Mouse (Mus musculus) kidney, postnatal 14 days (tissue): ENCODE measurements around the gene Slc9a9.

Experiments
- DNase-seq: peaks from one replicate; pipeline ENCODE4 v3.0.0; 2022; ENCODE audit warnings: mixed read lengths

Gene Slc9a9

GRCm38 (mm10) chr9:94969131-94969530 is 299.4 kb downstream of the Slc9a9 start:
- no peak for DNase-seq

GRCm38 (mm10) chr9:94972021-94972420 is 302.3 kb downstream of the Slc9a9 start:
- DNase-seq: no peak

- DNase-seq: no peak
Observed at GRCm38 (mm10) chr9:94972693-94973092, 303.0 kb downstream of the Slc9a9 start.

- DNase-seq: no peak
Observed at GRCm38 (mm10) chr9:94976191-94976590, 306.5 kb downstream of the Slc9a9 start.

GRCm38 (mm10) chr9:94993575-94993974 is 323.9 kb downstream of the Slc9a9 start:
- no peak for DNase-seq

GRCm38 (mm10) chr9:95020136-95020706 is 350.5 kb downstream of the Slc9a9 start:
- no peak for DNase-seq

GRCm38 (mm10) chr9:95034140-95034970 is 364.6 kb downstream of the Slc9a9 start:
- no peak for DNase-seq

- DNase-seq: no peak
Observed at GRCm38 (mm10) chr9:95036209-95036608, 366.5 kb downstream of the Slc9a9 start.

- no peak for DNase-seq
Observed at GRCm38 (mm10) chr9:95042420-95042819, 372.7 kb downstream of the Slc9a9 start.

GRCm38 (mm10) chr9:95052160-95052559 is 382.5 kb downstream of the Slc9a9 start:
- DNase-seq: no peak

GRCm38 (mm10) chr9:95053183-95053582 is 383.5 kb downstream of the Slc9a9 start:
- no peak for DNase-seq

GRCm38 (mm10) chr9:95055843-95056242 is 386.1 kb downstream of the Slc9a9 start:
- DNase-seq: no peak

- DNase-seq: no peak
Observed at GRCm38 (mm10) chr9:95060702-95061101, 391.0 kb downstream of the Slc9a9 start.

- DNase-seq: no peak
Observed at GRCm38 (mm10) chr9:95067037-95067436, 397.3 kb downstream of the Slc9a9 start.

GRCm38 (mm10) chr9:95068466-95068865 is 398.8 kb downstream of the Slc9a9 start:
- DNase-seq: no peak

GRCm38 (mm10) chr9:95070832-95071519 is 401.3 kb downstream of the Slc9a9 start:
- no peak for DNase-seq

GRCm38 (mm10) chr9:95072450-95072955 is 402.8 kb downstream of the Slc9a9 start:
- DNase-seq: peak; percentile 74

GRCm38 (mm10) chr9:95073691-95074090 is 404.0 kb downstream of the Slc9a9 start:
- no peak for DNase-seq

- DNase-seq: no peak
Observed at GRCm38 (mm10) chr9:95075856-95076255, 406.1 kb downstream of the Slc9a9 start.

GRCm38 (mm10) chr9:95077938-95078337 is 408.2 kb downstream of the Slc9a9 start:
- DNase-seq: no peak

- no peak for DNase-seq
Observed at GRCm38 (mm10) chr9:95078626-95079025, 408.9 kb downstream of the Slc9a9 start.

- no peak for DNase-seq
Observed at GRCm38 (mm10) chr9:95079951-95080350, 410.2 kb downstream of the Slc9a9 start.

- no peak for DNase-seq
Observed at GRCm38 (mm10) chr9:95086109-95086821, 416.6 kb downstream of the Slc9a9 start.
